Mouse (Mus musculus): Measurements from ENCODE around the gene Pi16. TPM values are rescaled to one million over a fixed set of nuclear protein-coding genes. Genes with fewer than 3 reads are reported as not detected.

Gene Pi16
- polyA plus RNA-seq, 1 experiment from 2014 or later, result 0.32 TPM

DNA sequence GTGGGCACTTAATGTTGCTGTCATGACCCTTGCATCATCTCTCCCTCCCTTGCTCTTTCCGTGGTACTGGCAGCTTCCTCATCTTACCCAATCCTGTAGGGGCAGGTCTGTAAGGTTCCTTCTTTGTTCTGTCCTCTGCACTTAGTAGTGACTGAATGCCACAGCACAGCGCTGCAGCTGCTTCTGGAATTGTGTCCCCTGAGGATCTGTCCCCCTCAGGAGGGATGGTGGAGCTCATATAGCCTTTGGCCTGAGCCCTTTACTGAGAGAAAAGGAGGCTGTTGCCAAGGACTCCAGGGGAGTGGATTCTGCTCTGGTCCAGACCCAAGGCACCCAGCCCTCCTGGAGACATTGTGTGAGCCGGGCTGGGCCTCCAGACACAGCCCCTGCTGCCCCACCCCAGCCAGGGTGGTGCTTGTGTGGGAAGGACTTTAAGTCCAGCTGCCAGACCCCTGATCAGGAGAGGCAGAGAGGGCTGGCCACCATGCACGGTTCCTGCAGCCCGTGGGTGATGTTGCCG lies 1.3 kb downstream of the Pi16 start:
- Histone ChIP-seq H3K27me3 (ENCODE audit: control insufficient read depth, insufficient read depth, low read length) (peaks cover 22% of the 10 kb centered on the region), H3K9ac (replicated peaks; ENCODE audit: low read length) (no peak overlapping the region), H3K27ac (replicated peaks; ENCODE audit: low read depth, low read length) (no peak overlapping the region), H3K4me2 (ENCODE audit: low read depth, low read length) (no peak overlapping the region), H3K9me3 (replicated peaks; ENCODE audit: control insufficient read depth, low read length) (no peaks in the 10 kb centered on the region), H3K4me3 (ENCODE audit: low read depth, low read length) (no peak overlapping the region), H3K4me1 (ENCODE audit: control insufficient read depth, insufficient read depth, low read length) (peaks cover 3% of the 10 kb centered on the region; the same call in 1 of the 2 replicates), H3K36me3 (replicated peaks; ENCODE audit: control insufficient read depth, insufficient read depth, low read depth, low read length) (no peaks in the 10 kb centered on the region)
- ATAC-seq (replicated peaks; ENCODE audit: insufficient number of reproducible peaks, low FRiP score, low TSS enrichment, low read depth), result no peak
- WGBS, result 48% methylated on average over 6 of the region's 6 CpGs
- no peak for DNase-seq (ENCODE audit: low spot score)

DNA sequence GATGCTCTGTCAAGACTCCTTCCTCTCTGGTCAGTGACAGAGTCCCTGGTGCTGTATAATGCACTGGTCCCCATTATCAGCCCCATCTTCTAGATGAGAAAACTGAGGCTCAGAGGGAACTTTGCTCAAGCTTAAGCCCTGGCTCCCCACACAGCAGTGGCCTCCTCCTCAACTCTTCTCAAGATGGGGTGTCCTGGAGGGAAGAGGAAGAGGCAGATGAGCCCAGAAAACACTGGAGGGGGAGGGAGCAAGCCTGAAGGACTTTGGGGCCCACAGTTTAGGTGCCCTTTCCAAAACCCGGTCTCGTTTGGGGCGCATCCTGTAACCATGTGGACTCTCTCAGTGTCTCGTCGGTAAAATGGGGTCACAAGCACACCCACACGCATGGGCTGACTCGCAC lies 2.0 kb downstream of the Pi16 start:
- no peaks in the 10 kb centered on the region for H3K9me3 ChIP-seq (replicated peaks; ENCODE audit: control insufficient read depth, low read length)
- H3K27me3 ChIP-seq (ENCODE audit: control insufficient read depth, insufficient read depth, low read length), result peaks cover 22% of the 10 kb centered on the region
- ATAC-seq (replicated peaks; ENCODE audit: insufficient number of reproducible peaks, low FRiP score, low TSS enrichment, low read depth) (no peak), DNase-seq (ENCODE audit: low spot score) (no peak)
- H3K9ac ChIP-seq (replicated peaks; ENCODE audit: low read length), result no peak overlapping the region
- peaks cover 3% of the 10 kb centered on the region; the same call in 1 of the 2 replicates for H3K4me1 ChIP-seq (ENCODE audit: control insufficient read depth, insufficient read depth, low read length)
- no peaks in the 10 kb centered on the region for H3K36me3 ChIP-seq (replicated peaks; ENCODE audit: control insufficient read depth, insufficient read depth, low read depth, low read length)
- H3K4me3 ChIP-seq (ENCODE audit: low read depth, low read length), result no peak overlapping the region
- H3K27ac ChIP-seq (replicated peaks; ENCODE audit: low read depth, low read length), result no peak overlapping the region
- 93% methylated on average over 7 of the region's 7 CpGs for WGBS
- H3K4me2 ChIP-seq (ENCODE audit: low read depth, low read length), result no peak overlapping the region

DNA sequence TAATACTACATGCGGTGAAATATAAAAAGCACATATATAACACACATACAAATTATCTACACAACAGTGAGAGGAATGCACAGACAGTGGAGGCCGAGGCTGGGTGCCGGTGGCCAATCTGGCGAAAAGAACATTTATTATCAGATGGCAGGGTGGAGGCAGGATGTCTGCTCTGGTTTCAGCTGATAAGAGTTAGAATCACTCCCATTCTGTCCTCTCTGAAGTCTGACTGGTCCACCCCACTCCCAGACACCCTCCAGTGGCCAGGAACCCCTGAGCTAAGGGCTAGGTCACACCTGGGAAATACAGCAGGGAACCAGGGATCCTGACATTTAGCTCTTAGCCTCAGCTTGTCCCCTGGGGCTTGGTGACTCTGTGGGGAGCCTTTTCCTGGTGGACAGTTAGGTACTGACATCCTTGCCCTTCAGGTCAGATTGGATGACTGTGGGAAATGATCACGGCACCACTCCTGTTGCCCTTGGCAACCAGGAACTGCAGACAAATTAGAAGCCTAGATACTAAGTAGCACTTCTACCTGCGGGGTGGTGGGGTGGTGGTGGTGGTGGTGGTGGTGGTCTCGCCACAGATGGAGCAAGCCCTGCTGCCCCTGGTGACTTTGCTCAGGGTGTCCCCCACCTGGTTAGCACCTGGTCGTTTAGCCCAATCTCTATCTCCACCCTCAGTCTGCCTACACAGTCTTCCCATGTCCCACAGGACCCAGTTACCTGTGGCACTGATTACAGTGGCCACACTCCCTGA lies 2.6 kb downstream of the Pi16 start:
- DNase-seq (ENCODE audit: low spot score), result no peak
- 69% methylated on average over 8 of the region's 8 CpGs for WGBS
- peaks cover 22% of the 10 kb centered on the region for H3K27me3 ChIP-seq (ENCODE audit: control insufficient read depth, insufficient read depth, low read length)

DNA sequence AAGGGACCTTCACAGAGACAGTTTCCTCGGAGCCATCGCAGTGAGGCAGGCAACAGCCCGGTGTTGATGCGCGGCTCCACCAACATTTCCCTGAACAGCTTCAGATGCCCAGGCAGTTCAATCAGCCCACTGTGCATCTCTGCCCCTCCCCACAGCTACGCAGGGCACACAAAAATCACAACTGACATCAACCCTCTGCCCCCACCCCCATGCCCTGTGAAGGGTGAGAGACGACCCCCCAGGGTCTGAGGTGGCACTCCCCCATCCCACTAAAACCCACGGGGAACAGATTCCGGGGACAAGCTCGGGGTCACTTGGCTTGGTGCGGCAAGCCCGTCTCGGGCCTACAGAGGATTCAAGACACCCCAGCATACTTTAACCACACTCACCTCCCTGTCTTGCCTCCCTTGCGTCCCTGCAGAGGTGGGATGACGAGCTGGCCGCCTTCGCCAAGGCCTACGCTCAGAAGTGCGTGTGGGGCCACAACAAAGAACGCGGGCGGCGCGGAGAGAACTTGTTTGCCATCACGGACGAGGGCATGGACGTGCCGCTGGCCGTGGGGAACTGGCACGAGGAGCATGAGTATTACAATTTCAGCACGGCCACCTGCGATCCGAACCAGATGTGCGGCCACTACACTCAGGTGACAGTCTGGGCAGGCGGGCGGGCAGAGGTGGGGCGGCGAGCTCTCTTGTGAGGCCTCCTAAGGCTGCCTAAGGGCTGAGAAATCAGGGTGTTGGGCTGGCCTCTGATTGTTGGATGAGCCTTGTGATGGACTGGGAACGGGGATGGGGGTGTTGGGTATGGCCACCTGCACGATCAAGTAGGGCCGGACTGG lies 4.5 kb downstream of the Pi16 start:
- ATAC-seq (replicated peaks; ENCODE audit: insufficient number of reproducible peaks, low FRiP score, low TSS enrichment, low read depth) (no peak), DNase-seq (ENCODE audit: low spot score) (no peak)
- Histone ChIP-seq H3K36me3 (replicated peaks; ENCODE audit: control insufficient read depth, insufficient read depth, low read depth, low read length) (no peaks in the 10 kb centered on the region), H3K27me3 (ENCODE audit: control insufficient read depth, insufficient read depth, low read length) (peaks cover 25% of the 10 kb centered on the region), H3K9ac (replicated peaks; ENCODE audit: low read length) (0 out of 2 replicates have a peak overlapping the region, but pooled peaks have one; percentile 1), H3K4me3 (ENCODE audit: low read depth, low read length) (no peak overlapping the region; the same call in 1 of the 2 replicates), H3K9me3 (replicated peaks; ENCODE audit: control insufficient read depth, low read length) (no peaks in the 10 kb centered on the region), H3K4me1 (ENCODE audit: control insufficient read depth, insufficient read depth, low read length) (peaks cover 5% of the 10 kb centered on the region), H3K27ac (replicated peaks; ENCODE audit: low read depth, low read length) (no peak overlapping the region), H3K4me2 (ENCODE audit: low read depth, low read length) (peak overlapping the region; percentile 3; the same call in 1 of the 2 replicates)
- WGBS, result 9% methylated on average over 41 of the region's 41 CpGs

More for the DNA sequence above, 2.6 kb downstream of the Pi16 start:
- no peak overlapping the region for H3K4me3 ChIP-seq (ENCODE audit: low read depth, low read length)
- H3K4me1 ChIP-seq (ENCODE audit: control insufficient read depth, insufficient read depth, low read length), result peaks cover 3% of the 10 kb centered on the region; the same call in 1 of the 2 replicates
- ATAC-seq (replicated peaks; ENCODE audit: insufficient number of reproducible peaks, low FRiP score, low TSS enrichment, low read depth), result no peak
- H3K9ac ChIP-seq (replicated peaks; ENCODE audit: low read length), result no peak overlapping the region
- no peaks in the 10 kb centered on the region for H3K9me3 ChIP-seq (replicated peaks; ENCODE audit: control insufficient read depth, low read length)
- no peak overlapping the region for H3K4me2 ChIP-seq (ENCODE audit: low read depth, low read length)
- no peaks in the 10 kb centered on the region for H3K36me3 ChIP-seq (replicated peaks; ENCODE audit: control insufficient read depth, insufficient read depth, low read depth, low read length)
- H3K27ac ChIP-seq (replicated peaks; ENCODE audit: low read depth, low read length), result no peak overlapping the region

DNA sequence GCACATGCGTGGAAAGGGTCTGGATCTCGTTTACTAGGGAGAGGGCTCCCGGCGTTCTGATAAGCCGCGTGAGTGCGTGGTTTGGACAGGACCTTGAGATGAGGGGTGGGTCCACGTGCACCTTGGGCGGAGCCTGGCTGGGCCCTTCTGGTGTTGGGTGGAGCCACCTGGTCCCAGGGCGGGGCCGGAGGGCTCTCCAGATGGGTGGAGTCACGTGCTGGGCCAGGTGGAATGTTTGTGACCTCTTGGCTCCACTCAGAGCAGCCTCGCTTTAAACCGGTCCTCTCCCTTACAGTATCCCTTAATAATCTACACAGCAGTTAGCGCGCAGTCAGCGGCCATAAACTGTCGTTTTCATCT lies 5.1 kb downstream of the Pi16 start:
- no peaks in the 10 kb centered on the region for H3K9me3 ChIP-seq (replicated peaks; ENCODE audit: control insufficient read depth, low read length)
- peaks cover 25% of the 10 kb centered on the region for H3K27me3 ChIP-seq (ENCODE audit: control insufficient read depth, insufficient read depth, low read length)
- ATAC-seq (replicated peaks; ENCODE audit: insufficient number of reproducible peaks, low FRiP score, low TSS enrichment, low read depth) (no peak), DNase-seq (ENCODE audit: low spot score) (peak; percentile 62)
- peak overlapping the region; percentile 3 for H3K4me2 ChIP-seq (ENCODE audit: low read depth, low read length)
- H3K4me1 ChIP-seq (ENCODE audit: control insufficient read depth, insufficient read depth, low read length), result peaks cover 5% of the 10 kb centered on the region
- WGBS, result 8% methylated on average over 18 of the region's 18 CpGs
- H3K9ac ChIP-seq (replicated peaks; ENCODE audit: low read length), result no peak overlapping the region
- H3K27ac ChIP-seq (replicated peaks; ENCODE audit: low read depth, low read length), result no peak overlapping the region
- no peak overlapping the region; the same call in 1 of the 2 replicates for H3K4me3 ChIP-seq (ENCODE audit: low read depth, low read length)
- no peaks in the 10 kb centered on the region for H3K36me3 ChIP-seq (replicated peaks; ENCODE audit: control insufficient read depth, insufficient read depth, low read depth, low read length)

DNA sequence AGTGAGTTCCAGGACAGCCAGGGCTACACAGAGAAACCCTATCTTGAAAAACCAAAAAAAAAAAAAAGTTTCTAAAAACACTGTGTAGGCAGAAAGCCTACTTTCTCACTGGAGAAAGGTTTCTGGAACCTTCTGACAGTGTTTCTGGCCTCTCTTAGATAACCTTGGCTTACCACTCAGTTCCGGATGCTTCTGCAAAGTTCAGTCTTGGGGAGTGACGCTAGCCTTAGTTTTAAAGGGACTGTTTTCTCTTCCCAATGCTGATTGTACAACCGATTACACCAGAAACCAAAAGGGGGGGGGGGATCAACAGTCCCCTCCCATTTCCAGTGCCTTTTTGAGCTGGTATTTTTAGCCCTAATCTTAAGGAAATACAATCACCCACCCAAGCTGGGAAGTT lies 6.1 kb downstream of the Pi16 start:
- Histone ChIP-seq H3K36me3 (replicated peaks; ENCODE audit: control insufficient read depth, insufficient read depth, low read depth, low read length) (no peaks in the 10 kb centered on the region), H3K4me2 (ENCODE audit: low read depth, low read length) (no peak overlapping the region), H3K9ac (replicated peaks; ENCODE audit: low read length) (no peak overlapping the region), H3K27ac (replicated peaks; ENCODE audit: low read depth, low read length) (no peak overlapping the region), H3K9me3 (replicated peaks; ENCODE audit: control insufficient read depth, low read length) (no peaks in the 10 kb centered on the region), H3K27me3 (ENCODE audit: control insufficient read depth, insufficient read depth, low read length) (peaks cover 25% of the 10 kb centered on the region), H3K4me3 (ENCODE audit: low read depth, low read length) (no peak overlapping the region), H3K4me1 (ENCODE audit: control insufficient read depth, insufficient read depth, low read length) (peaks cover 5% of the 10 kb centered on the region)
- no peak for DNase-seq (ENCODE audit: low spot score)
- no peak for ATAC-seq (replicated peaks; ENCODE audit: insufficient number of reproducible peaks, low FRiP score, low TSS enrichment, low read depth)
- WGBS, result 84% methylated on average over 3 of the region's 3 CpGs

DNA sequence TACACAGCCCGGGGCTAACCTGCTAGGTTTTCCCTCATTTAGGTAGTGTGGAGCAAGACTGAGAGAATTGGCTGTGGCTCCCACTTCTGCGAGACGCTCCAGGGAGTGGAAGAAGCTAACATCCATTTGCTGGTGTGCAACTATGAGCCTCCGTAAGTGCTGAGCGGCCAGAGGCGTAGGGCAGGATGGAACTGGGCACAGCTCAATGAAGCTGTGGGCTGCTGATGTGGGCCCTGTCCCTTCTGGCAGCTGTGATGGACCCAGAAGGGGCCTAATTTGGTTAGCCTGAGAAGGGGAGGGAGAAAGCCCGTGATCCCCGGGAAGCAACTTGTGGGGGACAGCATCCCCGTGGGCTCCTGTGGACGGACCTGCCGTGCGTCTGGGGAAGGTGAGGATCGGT lies 8.4 kb downstream of the Pi16 start:
- Histone ChIP-seq H3K4me3 (ENCODE audit: low read depth, low read length) (no peak overlapping the region), H3K27ac (replicated peaks; ENCODE audit: low read depth, low read length) (no peak overlapping the region), H3K27me3 (ENCODE audit: control insufficient read depth, insufficient read depth, low read length) (peaks cover 24% of the 10 kb centered on the region), H3K9ac (replicated peaks; ENCODE audit: low read length) (peak overlapping the region; percentile 58), H3K9me3 (replicated peaks; ENCODE audit: control insufficient read depth, low read length) (no peaks in the 10 kb centered on the region), H3K4me2 (ENCODE audit: low read depth, low read length) (peak overlapping the region; percentile 59; the same call in 1 of the 2 replicates), H3K36me3 (replicated peaks; ENCODE audit: control insufficient read depth, insufficient read depth, low read depth, low read length) (no peaks in the 10 kb centered on the region), H3K4me1 (ENCODE audit: control insufficient read depth, insufficient read depth, low read length) (peaks cover 5% of the 10 kb centered on the region)
- ATAC-seq (replicated peaks; ENCODE audit: insufficient number of reproducible peaks, low FRiP score, low TSS enrichment, low read depth), result no peak
- 42% methylated on average over 13 of the region's 13 CpGs for WGBS
- no peak for DNase-seq (ENCODE audit: low spot score)
